Mouse (Mus musculus): ENCODE data around the gene Ugt1a9.

- no peak for TF ChIP-seq CTCF (IDR thresholded peaks at IDR 0.05; ENCODE audit: low read depth)
- no peak for TF ChIP-seq EP300 (IDR thresholded peaks at IDR 0.05; ENCODE audit: low read depth)
These were observed 156.2 kb downstream of the Ugt1a9 start, which contains the start of gene Mroh2a for GRCm38 (mm10) chr1:88226670-88227379.

All from liver, embryonic 14.5 days (tissue).